Mouse (Mus musculus) kidney, postnatal 25 days (tissue): ENCODE measurements around the gene Klhl31.

Experiments used
- DNase-seq, 2 experiments: peaks; one replicate each; pipeline ENCODE4 v3.0.0; 2021; ENCODE audit warnings: mixed read lengths in 2 of 2

Klhl31 gene

GRCm38 (mm10) chr9:77706515-77706914, 70.2 kb downstream of the Klhl31 start:
- no peak for DNase-seq

GRCm38 (mm10) chr9:77707433-77708139, 71.3 kb downstream of the Klhl31 start:
- no peak for DNase-seq

GRCm38 (mm10) chr9:77708950-77709349, 72.7 kb downstream of the Klhl31 start:
- no peak for DNase-seq
